Mouse (Mus musculus): Measurements from ENCODE around the gene Pnpla1. TPM values are rescaled to one million over a fixed set of nuclear protein-coding genes. Genes with fewer than 3 reads are reported as not detected.

Gene Pnpla1
- polyA plus RNA-seq, 1 experiment, result 0.40 TPM

- Histone ChIP-seq H3K27ac (ENCODE audit: insufficient read depth, low read length) (no peak overlapping the region), H3K4me1 (ENCODE audit: control insufficient read depth, insufficient read depth, low read length) (peaks cover 7% of the 10 kb centered on the region), H3K4me3 (ENCODE audit: insufficient read depth, low read length) (peak overlapping the region; percentile 3; the same call in 1 of the 2 replicates)
- TF ChIP-seq POLR2A (IDR thresholded peaks at IDR 0.05; ENCODE audit: extremely low read depth, insufficient read depth, low read length) (no peak), CTCF (IDR thresholded peaks at IDR 0.05; ENCODE audit: extremely low read depth, insufficient read depth, low read length) (no peak)
Observed at GRCm38 (mm10) chr17:28876331-28876730, 18.1 kb downstream of the Pnpla1 start.

- TF ChIP-seq POLR2A (IDR thresholded peaks at IDR 0.05; ENCODE audit: extremely low read depth, insufficient read depth, low read length) (no peak), CTCF (IDR thresholded peaks at IDR 0.05; ENCODE audit: extremely low read depth, insufficient read depth, low read length) (peak; percentile 29)
- Histone ChIP-seq H3K4me1 (ENCODE audit: control insufficient read depth, insufficient read depth, low read length) (peaks cover 7% of the 10 kb centered on the region), H3K4me3 (ENCODE audit: insufficient read depth, low read length) (peak overlapping the region; percentile 3; the same call in 1 of the 2 replicates), H3K27ac (ENCODE audit: insufficient read depth, low read length) (no peak overlapping the region)
Observed at GRCm38 (mm10) chr17:28876821-28877220, 18.6 kb downstream of the Pnpla1 start.

- Histone ChIP-seq H3K4me3 (ENCODE audit: insufficient read depth, low read length) (no peak overlapping the region), H3K4me1 (ENCODE audit: control insufficient read depth, insufficient read depth, low read length) (peaks cover 6% of the 10 kb centered on the region), H3K27ac (ENCODE audit: insufficient read depth, low read length) (no peak overlapping the region)
- no peak for TF ChIP-seq POLR2A (IDR thresholded peaks at IDR 0.05; ENCODE audit: extremely low read depth, insufficient read depth, low read length)
- peak; percentile 81 for TF ChIP-seq CTCF (IDR thresholded peaks at IDR 0.05; ENCODE audit: extremely low read depth, insufficient read depth, low read length)
Observed at GRCm38 (mm10) chr17:28879931-28880391, 21.8 kb downstream of the Pnpla1 start.

DNA sequence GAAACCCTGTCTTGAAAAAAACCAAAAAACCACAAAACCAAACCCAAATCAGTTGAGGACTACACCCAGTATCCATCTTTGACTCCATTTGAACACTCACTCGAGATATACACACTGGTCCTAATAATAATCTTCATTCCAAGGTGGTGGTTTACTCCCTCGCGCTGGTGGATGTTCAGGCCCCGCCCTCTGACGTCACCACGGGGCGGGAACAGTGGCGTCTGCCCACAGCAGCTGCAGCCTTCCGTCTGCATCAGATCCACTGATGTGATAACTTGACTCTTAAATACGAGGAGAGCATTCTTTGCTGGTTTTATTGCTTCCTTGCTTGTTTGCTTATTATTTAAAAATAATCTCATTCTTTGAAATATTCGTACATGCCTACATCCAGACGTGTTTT lies 24.1 kb downstream of the Pnpla1 start:
- TF ChIP-seq POLR2A (IDR thresholded peaks at IDR 0.05; ENCODE audit: extremely low read depth, insufficient read depth, low read length) (0 out of 2 replicates have a peak, but pooled peaks have one; percentile 24), CTCF (IDR thresholded peaks at IDR 0.05; ENCODE audit: extremely low read depth, insufficient read depth, low read length) (no peak)
- Histone ChIP-seq H3K4me1 (ENCODE audit: control insufficient read depth, insufficient read depth, low read length) (no peaks in the 10 kb centered on the region), H3K27ac (ENCODE audit: insufficient read depth, low read length) (no peak overlapping the region), H3K4me3 (ENCODE audit: insufficient read depth, low read length) (no peak overlapping the region)

- no peak overlapping the region for H3K4me3 ChIP-seq (ENCODE audit: insufficient read depth, low read length)
- no peak overlapping the region for H3K27ac ChIP-seq (ENCODE audit: insufficient read depth, low read length)
- TF ChIP-seq CTCF (IDR thresholded peaks at IDR 0.05; ENCODE audit: extremely low read depth, insufficient read depth, low read length) (peak; percentile 26; the same call in 1 of the 2 replicates), POLR2A (IDR thresholded peaks at IDR 0.05; ENCODE audit: extremely low read depth, insufficient read depth, low read length) (no peak)
- H3K4me1 ChIP-seq (ENCODE audit: control insufficient read depth, insufficient read depth, low read length), result no peaks in the 10 kb centered on the region
Observed at GRCm38 (mm10) chr17:28882810-28883209, 24.6 kb downstream of the Pnpla1 start.

DNA sequence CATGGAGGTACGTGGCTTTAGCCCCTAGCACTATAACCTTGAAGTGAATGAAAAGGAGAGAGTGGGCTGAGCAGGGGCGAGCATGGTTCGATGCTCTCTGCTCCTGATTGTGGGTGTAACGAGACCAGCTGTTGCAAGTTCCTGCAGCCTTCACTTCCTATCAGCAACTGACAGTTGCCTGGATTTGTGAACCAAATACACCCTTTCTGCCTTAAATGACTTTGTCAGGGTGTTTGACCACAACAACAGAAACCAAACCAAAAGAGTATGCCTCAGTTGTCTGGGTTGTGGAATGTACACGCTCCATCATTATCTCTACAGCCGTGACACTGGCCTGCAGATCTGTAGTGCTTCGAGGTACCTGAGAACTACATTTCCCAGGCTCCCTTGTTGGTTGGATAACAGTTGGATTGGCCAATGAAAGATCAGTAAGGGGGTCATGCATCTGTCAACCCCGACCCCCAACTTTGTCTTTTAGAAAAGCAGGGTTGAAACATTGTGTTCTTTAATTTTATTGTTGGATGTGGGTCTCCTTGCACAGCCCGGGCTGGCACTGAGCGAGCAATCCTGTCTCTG lies 25.8 kb downstream of the Pnpla1 start:
- Histone ChIP-seq H3K4me3 (ENCODE audit: insufficient read depth, low read length) (no peak overlapping the region), H3K4me1 (ENCODE audit: control insufficient read depth, insufficient read depth, low read length) (no peaks in the 10 kb centered on the region), H3K27ac (ENCODE audit: insufficient read depth, low read length) (no peak overlapping the region)
- TF ChIP-seq CTCF (IDR thresholded peaks at IDR 0.05; ENCODE audit: extremely low read depth, insufficient read depth, low read length), result no peak
- TF ChIP-seq POLR2A (IDR thresholded peaks at IDR 0.05; ENCODE audit: extremely low read depth, insufficient read depth, low read length), result no peak

DNA sequence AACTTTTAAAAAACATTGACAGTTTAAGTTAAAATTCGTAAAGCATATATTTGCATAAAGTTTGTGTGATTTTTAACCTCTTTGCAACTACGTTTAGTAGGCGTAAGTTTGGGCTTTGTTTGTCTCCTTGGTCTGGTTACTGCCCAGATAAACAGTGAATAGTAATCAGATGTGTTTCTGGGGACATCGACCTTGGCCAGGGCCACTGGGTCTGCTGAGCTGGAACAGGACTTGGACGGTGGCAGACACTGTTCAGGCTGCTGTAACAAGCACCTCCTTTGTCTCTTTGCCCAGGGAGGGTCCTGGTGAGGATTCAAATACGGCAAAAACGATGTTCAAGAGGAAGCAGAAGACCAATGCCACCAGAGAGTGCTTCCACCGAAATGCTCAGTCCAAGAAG lies 27.0 kb downstream of the Pnpla1 start:
- no peak overlapping the region for H3K27ac ChIP-seq (ENCODE audit: insufficient read depth, low read length)
- no peak for TF ChIP-seq POLR2A (IDR thresholded peaks at IDR 0.05; ENCODE audit: extremely low read depth, insufficient read depth, low read length)
- no peak for TF ChIP-seq CTCF (IDR thresholded peaks at IDR 0.05; ENCODE audit: extremely low read depth, insufficient read depth, low read length)
- H3K4me3 ChIP-seq (ENCODE audit: insufficient read depth, low read length), result no peak overlapping the region
- no peaks in the 10 kb centered on the region for H3K4me1 ChIP-seq (ENCODE audit: control insufficient read depth, insufficient read depth, low read length)

- TF ChIP-seq POLR2A (IDR thresholded peaks at IDR 0.05; ENCODE audit: extremely low read depth, insufficient read depth, low read length) (no peak), CTCF (IDR thresholded peaks at IDR 0.05; ENCODE audit: extremely low read depth, insufficient read depth, low read length) (no peak)
- H3K4me3 ChIP-seq (ENCODE audit: insufficient read depth, low read length), result no peak overlapping the region
Observed at GRCm38 (mm10) chr17:28886266-28886665, 28.1 kb downstream of the Pnpla1 start.

DNA sequence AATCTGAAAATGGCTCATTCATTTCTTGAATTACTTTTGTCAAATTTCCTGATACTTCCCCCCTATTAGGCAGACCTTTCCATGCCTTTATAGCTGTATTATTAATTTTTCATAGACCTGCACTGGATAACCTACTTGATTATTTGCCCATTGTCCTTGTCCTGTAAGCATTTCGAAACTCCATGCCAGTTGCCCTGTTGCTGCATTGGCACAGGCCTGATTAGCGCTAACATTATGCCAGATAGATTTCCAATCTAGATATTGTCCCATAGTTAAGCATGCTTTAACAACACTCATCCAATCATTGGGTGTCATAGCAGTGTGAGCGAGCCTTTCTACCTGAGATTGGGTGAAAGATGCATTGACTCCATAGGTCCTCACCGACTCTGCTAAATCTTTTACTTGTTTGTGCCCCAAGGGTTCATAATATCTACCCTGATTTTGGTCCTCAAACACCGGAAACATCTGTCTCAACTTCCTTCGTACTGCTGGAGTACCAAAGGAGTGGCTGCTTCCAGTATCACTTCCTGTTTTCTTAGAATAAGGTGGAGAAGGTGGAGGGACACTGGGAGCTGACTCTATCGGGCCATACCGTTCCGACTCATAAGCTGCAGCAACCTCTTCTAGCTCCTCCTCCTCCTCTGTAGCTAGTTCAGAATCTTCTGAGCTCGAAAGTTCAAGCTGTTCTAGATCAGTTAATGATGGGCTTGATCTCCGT lies 36.0 kb downstream of the Pnpla1 start:
- no peak for TF ChIP-seq POLR2A (IDR thresholded peaks at IDR 0.05; ENCODE audit: extremely low read depth, insufficient read depth, low read length)
- TF ChIP-seq CTCF (IDR thresholded peaks at IDR 0.05; ENCODE audit: extremely low read depth, insufficient read depth, low read length), result no peak
- Histone ChIP-seq H3K27ac (ENCODE audit: insufficient read depth, low read length) (no peak overlapping the region; the same call in 1 of the 2 replicates), H3K4me3 (ENCODE audit: insufficient read depth, low read length) (no peak overlapping the region), H3K4me1 (ENCODE audit: control insufficient read depth, insufficient read depth, low read length) (no peaks in the 10 kb centered on the region)

More at GRCm38 (mm10) chr17:28886266-28886665, 28.1 kb downstream of the Pnpla1 start:
- Histone ChIP-seq H3K27ac (ENCODE audit: insufficient read depth, low read length) (no peak overlapping the region), H3K4me1 (ENCODE audit: control insufficient read depth, insufficient read depth, low read length) (no peaks in the 10 kb centered on the region)

Measured in cortical plate, adult 2 months (tissue).